Mouse (Mus musculus) urinary bladder, postnatal 10 days (tissue): ENCODE results near the gene Cux2.

Experiments
- DNase-seq: peaks from one replicate; pipeline ENCODE4 v3.0.0; 2022; ENCODE audit warnings: low spot score

Gene Cux2

GRCm38 (mm10) chr5:122050017-122050831 lies at the start of gene Cux2:
TSS of gene Cux2 (minus strand) at chr5:122050102.
- no peak for DNase-seq

- no peak for DNase-seq
Observed at GRCm38 (mm10) chr5:122094439-122094838, 44.5 kb upstream of the Cux2 start.

GRCm38 (mm10) chr5:122093734-122094133 lies 43.8 kb upstream of the Cux2 start:
- no peak for DNase-seq

- no peak for DNase-seq
Observed at GRCm38 (mm10) chr5:122092794-122093193, 42.9 kb upstream of the Cux2 start.

- DNase-seq = no peak
Observed at GRCm38 (mm10) chr5:122091070-122091469, 41.2 kb upstream of the Cux2 start.

- no peak for DNase-seq
Observed at GRCm38 (mm10) chr5:122089664-122090063, 39.8 kb upstream of the Cux2 start.

GRCm38 (mm10) chr5:122088917-122089316 lies 39.0 kb upstream of the Cux2 start:
- DNase-seq = peak; percentile 48

GRCm38 (mm10) chr5:122086121-122086520 lies 36.2 kb upstream of the Cux2 start:
- DNase-seq = no peak

GRCm38 (mm10) chr5:122085291-122085690 lies 35.4 kb upstream of the Cux2 start:
- no peak for DNase-seq

- no peak for DNase-seq
Observed at GRCm38 (mm10) chr5:122084470-122084869, 34.6 kb upstream of the Cux2 start.

- DNase-seq = no peak
Observed at GRCm38 (mm10) chr5:122083282-122083681, 33.4 kb upstream of the Cux2 start.

- no peak for DNase-seq
Observed at GRCm38 (mm10) chr5:122081471-122081870, 31.6 kb upstream of the Cux2 start.

- no peak for DNase-seq
Observed at GRCm38 (mm10) chr5:122080930-122081329, 31.0 kb upstream of the Cux2 start.

- no peak for DNase-seq
Observed at GRCm38 (mm10) chr5:122079796-122080195, 29.9 kb upstream of the Cux2 start.

GRCm38 (mm10) chr5:122077244-122077643 lies 27.3 kb upstream of the Cux2 start:
- no peak for DNase-seq

GRCm38 (mm10) chr5:122075736-122076135 lies 25.8 kb upstream of the Cux2 start:
- DNase-seq = no peak

GRCm38 (mm10) chr5:122071997-122072396 lies 22.1 kb upstream of the Cux2 start:
- no peak for DNase-seq

GRCm38 (mm10) chr5:122070963-122071800 lies 21.3 kb upstream of the Cux2 start:
- DNase-seq = no peak

- no peak for DNase-seq
Observed at GRCm38 (mm10) chr5:122068563-122068962, 18.7 kb upstream of the Cux2 start.

- no peak for DNase-seq
Observed at GRCm38 (mm10) chr5:122063204-122063933, 13.5 kb upstream of the Cux2 start.

GRCm38 (mm10) chr5:122062479-122062878 lies 12.6 kb upstream of the Cux2 start:
- DNase-seq = no peak

GRCm38 (mm10) chr5:122060767-122061333 lies 10.9 kb upstream of the Cux2 start:
- no peak for DNase-seq
